Mouse (Mus musculus): ENCODE data around the gene Ntf3. TPM values are rescaled to one million over a fixed set of nuclear protein-coding genes. Genes with fewer than 3 reads are reported as not detected.

Ntf3 gene
- total and polyA plus RNA-seq, 2 experiments from 2014 or later, result 2.3 to 3.4 TPM

GRCm38 (mm10) chr6:126086321-126086950, 80.3 kb downstream of the Ntf3 start:
- ATAC-seq (ENCODE audit: low FRiP score), result no peak
- WGBS, result 69% methylated on average over 3 of the region's 3 CpGs
- no peak overlapping the region for H3K27ac ChIP-seq (ENCODE audit: low read depth, low read length)
- H3K36me3 ChIP-seq (ENCODE audit: insufficient read depth, low read length), result no peaks in the 10 kb centered on the region
- H3K4me3 ChIP-seq (ENCODE audit: low read depth, low read length), result no peak overlapping the region
- H3K27me3 ChIP-seq (ENCODE audit: insufficient read depth, low read length), result no peaks in the 10 kb centered on the region
- H3K9me3 ChIP-seq (ENCODE audit: low read length), result no peaks in the 10 kb centered on the region
- TF ChIP-seq CTCF (IDR thresholded peaks at IDR 0.05), result no peak
- H3K4me1 ChIP-seq (ENCODE audit: insufficient read depth, low read length), result no peaks in the 10 kb centered on the region
- no peak for DNase-seq (ENCODE audit: low spot score)
- no peak overlapping the region for H3K4me2 ChIP-seq (ENCODE audit: low read depth, low read length, poor library complexity, severe bottlenecking)
- no peak overlapping the region for H3K9ac ChIP-seq (replicated peaks; ENCODE audit: low read length, poor library complexity, severe bottlenecking)

DNA sequence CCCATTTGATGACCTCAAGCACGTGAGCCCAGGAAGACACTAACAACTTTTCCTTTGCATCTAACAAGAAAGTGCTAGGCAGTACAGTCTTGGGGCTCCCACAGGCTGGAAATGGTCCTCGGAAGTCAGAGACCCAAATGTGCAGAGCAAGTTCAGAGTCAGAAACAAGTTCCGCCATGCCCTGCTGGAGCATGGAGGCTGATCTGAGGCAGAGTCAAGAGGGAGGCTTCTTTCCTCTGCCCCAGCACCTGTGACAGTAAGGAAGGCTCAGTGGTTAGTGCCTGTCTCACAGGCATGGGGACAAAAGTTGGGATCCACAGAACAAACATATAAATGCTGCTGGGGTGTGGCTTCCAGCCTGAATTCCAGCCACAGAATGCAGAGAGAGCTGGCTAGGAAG, 86.2 kb downstream of the Ntf3 start:
- Histone ChIP-seq H3K27ac (ENCODE audit: low read depth, low read length) (no peak overlapping the region), H3K9ac (replicated peaks; ENCODE audit: low read length, poor library complexity, severe bottlenecking) (no peak overlapping the region), H3K4me2 (ENCODE audit: low read depth, low read length, poor library complexity, severe bottlenecking) (no peak overlapping the region), H3K4me1 (ENCODE audit: insufficient read depth, low read length) (no peaks in the 10 kb centered on the region), H3K9me3 (ENCODE audit: low read length) (no peaks in the 10 kb centered on the region), H3K27me3 (ENCODE audit: insufficient read depth, low read length) (no peaks in the 10 kb centered on the region), H3K4me3 (ENCODE audit: low read depth, low read length) (no peak overlapping the region), H3K36me3 (ENCODE audit: insufficient read depth, low read length) (no peaks in the 10 kb centered on the region)
- no peak for ATAC-seq (ENCODE audit: low FRiP score)
- DNase-seq (ENCODE audit: low spot score), result no peak
- WGBS, result 90% methylated on average over 3 of the region's 3 CpGs
- TF ChIP-seq CTCF (IDR thresholded peaks at IDR 0.05), result no peak

GRCm38 (mm10) chr6:126057706-126058105, 109.0 kb downstream of the Ntf3 start:
- Histone ChIP-seq H3K4me2 (ENCODE audit: low read depth, low read length, poor library complexity, severe bottlenecking) (no peak overlapping the region), H3K9me3 (ENCODE audit: low read length) (no peaks in the 10 kb centered on the region), H3K9ac (replicated peaks; ENCODE audit: low read length, poor library complexity, severe bottlenecking) (no peak overlapping the region), H3K27ac (ENCODE audit: low read depth, low read length) (no peak overlapping the region), H3K4me3 (ENCODE audit: low read depth, low read length) (no peak overlapping the region), H3K4me1 (ENCODE audit: insufficient read depth, low read length) (no peaks in the 10 kb centered on the region), H3K36me3 (ENCODE audit: insufficient read depth, low read length) (no peaks in the 10 kb centered on the region), H3K27me3 (ENCODE audit: insufficient read depth, low read length) (no peaks in the 10 kb centered on the region)
- no peak for TF ChIP-seq CTCF (IDR thresholded peaks at IDR 0.05)
- DNase-seq (ENCODE audit: low spot score) (no peak), ATAC-seq (ENCODE audit: low FRiP score) (no peak)
- 84% methylated on average over 3 of the region's 3 CpGs for WGBS

DNA sequence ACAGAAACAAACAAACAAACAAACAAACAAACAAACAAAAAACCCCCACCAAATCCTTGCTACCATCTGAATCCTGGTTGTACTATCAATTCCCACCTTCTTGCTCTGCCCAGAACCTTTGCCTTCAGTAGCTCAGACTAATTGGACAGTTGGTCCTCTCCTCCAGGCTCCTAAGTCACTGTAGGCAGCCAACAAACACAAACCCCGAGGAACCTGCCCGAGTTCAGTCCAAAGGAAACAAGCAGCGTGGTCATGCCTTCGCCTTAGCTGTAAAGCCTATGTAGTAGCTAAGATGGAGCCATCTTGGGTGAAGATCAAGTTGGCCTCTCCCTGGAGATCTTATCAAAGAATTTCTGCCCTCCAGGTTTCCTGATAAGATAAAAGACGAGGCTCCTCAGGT, 113.6 kb downstream of the Ntf3 start:
- no peak for ATAC-seq (ENCODE audit: low FRiP score)
- Histone ChIP-seq H3K4me1 (ENCODE audit: insufficient read depth, low read length) (no peaks in the 10 kb centered on the region), H3K9me3 (ENCODE audit: low read length) (no peaks in the 10 kb centered on the region), H3K36me3 (ENCODE audit: insufficient read depth, low read length) (no peaks in the 10 kb centered on the region), H3K27ac (ENCODE audit: low read depth, low read length) (no peak overlapping the region), H3K27me3 (ENCODE audit: insufficient read depth, low read length) (no peaks in the 10 kb centered on the region), H3K4me2 (ENCODE audit: low read depth, low read length, poor library complexity, severe bottlenecking) (no peak overlapping the region), H3K9ac (replicated peaks; ENCODE audit: low read length, poor library complexity, severe bottlenecking) (no peak overlapping the region), H3K4me3 (ENCODE audit: low read depth, low read length) (no peak overlapping the region)
- WGBS, result 92% methylated on average over 5 of the region's 5 CpGs
- no peak for DNase-seq (ENCODE audit: low spot score)
- TF ChIP-seq CTCF (IDR thresholded peaks at IDR 0.05), result no peak

Data from midbrain, postnatal 0 days (tissue).